Mouse (Mus musculus) B cell, adult 62 days (primary cell): Measurements from ENCODE around the gene Ccdc9b. TPM values are rescaled to one million over a fixed set of nuclear protein-coding genes. Genes with fewer than 3 reads are reported as not detected.

Source experiments
- total RNA-seq: library from RNA; stranded (reverse); gene quantifications from 4 replicates; pipeline ENCODE4 v1.2.4, GENCODE M21; 2023

Gene Ccdc9b
- total RNA-seq, result 0.12 to 0.33 TPM in 2 of 4 replicates, not detected in the others

GRCm38 (mm10) chr2:118761906-118762783 lies at the start of gene Ccdc9b:
Ccdc9b (minus strand) TSS chr2:118762661.

GRCm38 (mm10) chr2:118779504-118780480 lies 17.3 kb upstream of the Ccdc9b start, which contains the start of gene Disp2:
Disp2 (plus strand) TSS chr2:118779719.

GRCm38 (mm10) chr2:118772158-118772874 lies 9.9 kb upstream of the Ccdc9b start, which contains the start of gene Phgr1:
Phgr1 (plus strand) TSS chr2:118772769.

GRCm38 (mm10) chr2:118745232-118745884 lies 17.1 kb downstream of the Ccdc9b start, which contains the start of gene Inafm2:
Inafm2 (plus strand) TSS chr2:118745758.

GRCm38 (mm10) chr2:118728337-118728736 lies 34.1 kb downstream of the Ccdc9b start, which contains the start of gene Plcb2:
Plcb2 (minus strand) TSS chr2:118728438.

Other genes starting within 250 kb of the Ccdc9b start
- gene Bmf, start 213.0 kb downstream of the Ccdc9b start, total RNA-seq, result 74.2 to 92.6 TPM (median 83.0 TPM) in 4 replicates
- 2.3 to 4.0 TPM (median 3.4 TPM) in 4 replicates for gene Bub1b, start 164.4 kb downstream of the Ccdc9b start, total RNA-seq
- gene Pak6, start 99.4 kb downstream of the Ccdc9b start, total RNA-seq, result 2.2 to 10.1 TPM (median 4.0 TPM) in 4 replicates
- gene Ankrd63, start 58.7 kb downstream of the Ccdc9b start, total RNA-seq, result 0.46 to 0.88 TPM (median 0.69 TPM) in 4 replicates
- gene Plcb2, start 34.2 kb downstream of the Ccdc9b start, total RNA-seq, result 96.3 to 113 TPM (median 107 TPM) in 4 replicates
- 19.0 to 21.6 TPM (median 20.0 TPM) in 4 replicates for gene Inafm2, start 16.9 kb downstream of the Ccdc9b start, total RNA-seq
- not detected in 4 replicates for gene Phgr1, start 10.1 kb upstream of the Ccdc9b start, total RNA-seq
- gene Disp2, start 17.1 kb upstream of the Ccdc9b start, total RNA-seq, result not detected in 4 replicates
- gene Knstrn, start 51.3 kb upstream of the Ccdc9b start, total RNA-seq, result 7.1 to 11.5 TPM (median 8.9 TPM) in 4 replicates
- 80.1 to 89.7 TPM (median 85.3 TPM) in 4 replicates for gene Ivd, start 99.3 kb upstream of the Ccdc9b start, total RNA-seq
- 50.3 to 60.1 TPM (median 57.5 TPM) in 4 replicates for gene Bahd1, start 137.7 kb upstream of the Ccdc9b start, total RNA-seq
- 3.6 to 5.0 TPM (median 4.3 TPM) in 4 replicates for gene Chst14, start 163.8 kb upstream of the Ccdc9b start, total RNA-seq